Mouse (Mus musculus): ENCODE results near the gene Ttc13. TPM values are rescaled to one million over a fixed set of nuclear protein-coding genes. Genes with fewer than 3 reads are reported as not detected.

Ttc13 gene
- total RNA-seq, 2 experiments from 2014 or later: 51.8 to 54.9 TPM

- no peak for DNase-seq (ENCODE audit: low spot score in 2 of 2)
Observed at GRCm38 (mm10) chr8:124705823-124706222, 16.0 kb downstream of the Ttc13 start.

GRCm38 (mm10) chr8:124704376-124704775 is 17.4 kb downstream of the Ttc13 start:
- DNase-seq (ENCODE audit: low spot score in 2 of 2): peak in 1 of 2 experiments; percentile 26

- DNase-seq (ENCODE audit: low spot score in 2 of 2): no peak
Observed at GRCm38 (mm10) chr8:124703526-124703925, 18.3 kb downstream of the Ttc13 start.

- no peak for DNase-seq (ENCODE audit: low spot score in 2 of 2)
Observed at GRCm38 (mm10) chr8:124702183-124702582, 19.6 kb downstream of the Ttc13 start.

- DNase-seq (ENCODE audit: low spot score in 2 of 2): no peak
Observed at GRCm38 (mm10) chr8:124701023-124701422, 20.8 kb downstream of the Ttc13 start.

- DNase-seq (ENCODE audit: low spot score in 2 of 2): no peak
Observed at GRCm38 (mm10) chr8:124700271-124700670, 21.5 kb downstream of the Ttc13 start.

- DNase-seq (ENCODE audit: low spot score in 2 of 2): no peak
Observed at GRCm38 (mm10) chr8:124695424-124696100, 26.2 kb downstream of the Ttc13 start.

- DNase-seq (ENCODE audit: low spot score in 2 of 2): no peak
Observed at GRCm38 (mm10) chr8:124691706-124692105, 30.1 kb downstream of the Ttc13 start.

GRCm38 (mm10) chr8:124688899-124689298 is 32.9 kb downstream of the Ttc13 start:
- no peak for DNase-seq (ENCODE audit: low spot score in 2 of 2)

- no peak for DNase-seq (ENCODE audit: low spot score in 2 of 2)
Observed at GRCm38 (mm10) chr8:124682218-124682617, 39.6 kb downstream of the Ttc13 start.

GRCm38 (mm10) chr8:124681792-124682157 is 40.0 kb downstream of the Ttc13 start:
- DNase-seq (ENCODE audit: low spot score in 2 of 2): no peak

- DNase-seq (ENCODE audit: low spot score in 2 of 2): no peak
Observed at GRCm38 (mm10) chr8:124681077-124681791, 40.5 kb downstream of the Ttc13 start.

- DNase-seq (ENCODE audit: low spot score in 2 of 2): no peak
Observed at GRCm38 (mm10) chr8:124678246-124678645, 43.5 kb downstream of the Ttc13 start.

- peak; percentile 89 to 94 for DNase-seq (ENCODE audit: low spot score in 2 of 2)
Observed at GRCm38 (mm10) chr8:124677486-124677885, 44.3 kb downstream of the Ttc13 start.

- peak; percentile 44 to 45 for DNase-seq (ENCODE audit: low spot score in 2 of 2)
Observed at GRCm38 (mm10) chr8:124677078-124677477, 44.7 kb downstream of the Ttc13 start.

- peak; percentile 41 to 49 for DNase-seq (ENCODE audit: low spot score in 2 of 2)
Observed at GRCm38 (mm10) chr8:124676661-124677060, 45.1 kb downstream of the Ttc13 start.

GRCm38 (mm10) chr8:124672345-124672744 is 49.4 kb downstream of the Ttc13 start:
- DNase-seq (ENCODE audit: low spot score in 2 of 2): no peak

- DNase-seq (ENCODE audit: low spot score in 2 of 2): no peak
Observed at GRCm38 (mm10) chr8:124668798-124669197, 53.0 kb downstream of the Ttc13 start.

- no peak for DNase-seq (ENCODE audit: low spot score in 2 of 2)
Observed at GRCm38 (mm10) chr8:124664414-124664813, 57.4 kb downstream of the Ttc13 start.

GRCm38 (mm10) chr8:124663874-124664230 is 57.9 kb downstream of the Ttc13 start:
- DNase-seq (ENCODE audit: low spot score in 2 of 2): no peak

GRCm38 (mm10) chr8:124663112-124663873 is 58.5 kb downstream of the Ttc13 start, which contains the start of gene 2310022B05Rik:
2310022B05Rik (minus strand) TSS chr8:124663369.
- peak; percentile 82 to 89 for DNase-seq (ENCODE audit: low spot score in 2 of 2)

All from layer of hippocampus, postnatal 14 days (tissue).